In the genomic region with DNA sequence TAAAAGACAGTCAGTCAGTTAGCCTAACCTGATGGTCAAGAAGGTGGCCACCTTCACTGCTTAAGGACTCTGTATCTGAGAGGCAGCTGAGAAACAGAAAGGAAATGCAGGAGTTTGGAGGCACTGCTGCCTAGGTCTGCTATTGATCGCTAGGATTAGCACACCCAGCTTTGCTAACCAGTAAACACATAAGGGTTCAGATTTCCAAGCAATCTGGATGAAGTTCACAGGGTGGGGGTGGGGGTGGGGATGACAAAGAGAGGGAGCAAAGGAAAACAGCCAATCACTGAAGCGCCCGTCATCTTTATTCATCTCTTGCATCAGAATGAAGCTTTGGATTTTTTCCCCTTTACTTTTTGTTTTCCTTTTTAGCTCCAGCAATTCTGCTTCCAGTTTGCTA, we compare ENCODE assay signal across 22 mouse cellular contexts. TPM values are rescaled to one million over a fixed set of nuclear protein-coding genes. Genes with fewer than 3 reads are reported as not detected.
"Had no signal": no experiment of that assay in that cellular context is flagged by ENCODE, and none has a peak within 500 bp of the region (broad histone marks: within the 10 kb centered on the region; RNA-seq: fewer than 3 reads in every experiment).

No protein-coding gene starts in this region.

- H3K4me3 ChIP-seq: intestine, embryonic 15.5 days; kidney, embryonic 15.5 days; limb, embryonic 10.5 days; midbrain, embryonic 10.5 days; myocyte; neural tube, embryonic 15.5 days had no signal

- H3K27ac ChIP-seq: intestine, embryonic 15.5 days; kidney, embryonic 15.5 days; limb, embryonic 10.5 days; midbrain, embryonic 10.5 days; neural tube, embryonic 15.5 days had no signal

- H3K4me1 ChIP-seq: intestine, embryonic 15.5 days; kidney, embryonic 15.5 days; neural tube, embryonic 15.5 days had no signal

- DNase-seq: kidney, adult 2 months; kidney, postnatal 14 days; lung, embryonic 14.5 days; lung, postnatal 10 days; lung, postnatal 4 days; midbrain, embryonic 14.5 days; spleen, adult 18-20 months; thymus, adult 18-20 months; thymus, postnatal 25 days had no signal

- H3K9me3 ChIP-seq: intestine, embryonic 15.5 days; kidney, embryonic 15.5 days; limb, embryonic 10.5 days; midbrain, embryonic 10.5 days; neural tube, embryonic 15.5 days had no signal

- H3K9ac ChIP-seq: intestine, embryonic 15.5 days; kidney, embryonic 15.5 days; lung, embryonic 14.5 days; neural tube, embryonic 15.5 days had no signal

- H3K4me2 ChIP-seq: intestine, embryonic 15.5 days; kidney, embryonic 15.5 days; lung, embryonic 14.5 days; neural tube, embryonic 15.5 days had no signal

- ATAC-seq: intestine, embryonic 15.5 days had no signal

- H3K36me3 ChIP-seq: intestine, embryonic 15.5 days; kidney, embryonic 15.5 days; limb, embryonic 10.5 days; midbrain, embryonic 10.5 days; neural tube, embryonic 15.5 days had no signal

- H3K27me3 ChIP-seq: intestine, embryonic 15.5 days; kidney, embryonic 15.5 days; neural tube, embryonic 15.5 days had no signal

RNA-seq across cellular contexts. Expression of a gene that starts 28.3 kb away (rescaled TPM):
- total RNA-seq: layer of hippocampus, adult 8-10 months; left cerebral cortex, adult 18-20 months; left cerebral cortex, postnatal 14 days; megakaryocyte, adult 5-6 weeks had no signal
- polyA plus RNA-seq: intestine, embryonic 15.5 days; kidney, embryonic 15.5 days; limb, embryonic 10.5 days; limb, embryonic 14.5 days; lung, embryonic 14.5 days; midbrain, embryonic 10.5 days; midbrain, embryonic 14.5 days; myocyte; neural tube, embryonic 11.5 days; neural tube, embryonic 15.5 days; stomach, embryonic 14.5 days had no signal
